Mouse (Mus musculus) frontal cortex, adult 2 months (tissue): Measurements from ENCODE around the gene Eif4g1. TPM values are rescaled to one million over a fixed set of nuclear protein-coding genes. Genes with fewer than 3 reads are reported as not detected.
A peak's percentile ranks its signal among the peaks of the same experiment; 100 is the strongest.
"Not testable (repeated sequence)": the region's sequence is repeated elsewhere in the genome, so short reads cannot be mapped to it uniquely, and the experiment has no call there.

ENCODE experiments used
- DNase-seq, 2 experiments: peaks; one replicate each; pipeline ENCODE4 v3.0.0; 2022; ENCODE audit warnings: low spot score in 1 of 2; ENCODE audit errors: extremely low spot score in 1 of 2
- polyA plus RNA-seq: library from polyadenylated mRNA; depleted of rRNA; stranded (reverse); fragments of >200 nt; gene quantifications from 2 replicates; pipeline ENCODE4 v1.2.3, GENCODE M21; 2012; rRNA removed

Gene Eif4g1
- 164 and 169 TPM in 2 replicates for polyA plus RNA-seq

DNA sequence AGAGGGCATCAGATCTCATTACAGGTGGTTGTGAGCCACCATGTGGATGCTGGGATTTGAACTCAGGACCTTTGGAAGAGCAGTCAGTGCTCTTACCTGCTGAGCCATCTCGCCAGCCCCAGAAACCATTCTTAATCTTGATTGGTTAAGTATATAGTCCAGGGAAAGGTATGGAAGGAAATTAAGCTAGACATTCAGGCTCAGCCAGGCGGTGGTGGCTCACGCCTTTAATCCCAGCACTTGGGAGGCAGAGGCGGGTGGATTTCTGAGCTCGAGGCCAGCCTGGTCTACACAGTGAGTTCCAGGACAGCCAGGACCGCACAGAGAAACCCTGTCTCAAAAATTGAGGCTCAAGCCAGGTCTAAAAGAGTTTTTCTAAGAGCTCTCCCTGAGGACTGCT is at the start of gene Eif4g1:
Eif4g1 (plus strand) TSS at position 301 of the 400 bp plus-strand sequence.
- not testable (repeated sequence) for DNase-seq

DNA sequence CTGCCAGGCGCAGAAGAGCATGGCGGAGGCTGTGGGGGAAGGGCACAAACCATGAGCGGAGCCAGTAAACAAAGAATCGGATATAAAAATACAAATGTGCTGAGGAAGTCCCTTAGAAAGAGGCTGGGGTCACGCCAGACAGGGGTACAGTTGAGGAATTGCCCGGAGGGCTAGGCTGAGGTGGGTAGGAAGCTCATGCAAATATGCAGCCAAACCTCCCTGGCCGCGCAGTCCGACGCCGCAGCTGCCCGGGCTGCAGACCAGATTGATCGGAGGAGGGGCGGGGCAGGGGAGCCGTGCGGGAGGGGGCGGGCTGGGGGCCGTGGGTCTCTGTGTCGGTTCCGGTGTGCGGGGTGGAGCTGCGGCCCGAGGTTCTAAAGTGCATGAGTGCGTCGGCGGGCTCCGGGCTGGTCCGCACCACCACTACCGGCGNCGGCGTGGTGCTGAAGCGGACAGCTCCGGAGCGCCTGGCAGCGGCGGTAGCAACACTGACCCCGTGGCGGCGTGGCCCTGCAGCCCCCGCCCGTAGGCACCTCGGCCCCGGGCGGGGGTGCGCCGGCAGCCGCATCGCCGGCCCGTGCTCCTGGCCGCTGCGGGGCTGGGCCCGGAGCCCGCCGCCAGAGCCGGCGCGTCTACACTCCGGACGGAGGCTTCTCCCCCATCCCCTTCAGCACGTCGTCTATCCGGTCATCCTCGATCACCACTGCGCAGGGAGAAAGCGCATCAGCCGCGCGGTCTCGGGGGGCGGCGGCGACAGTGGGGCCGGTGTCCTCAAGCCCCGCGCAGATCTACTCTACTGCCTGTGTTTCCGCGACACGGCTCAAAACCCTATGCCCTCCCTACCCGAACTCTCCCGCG is 48.3 kb upstream of the Eif4g1 start:
- DNase-seq: no peak

DNA sequence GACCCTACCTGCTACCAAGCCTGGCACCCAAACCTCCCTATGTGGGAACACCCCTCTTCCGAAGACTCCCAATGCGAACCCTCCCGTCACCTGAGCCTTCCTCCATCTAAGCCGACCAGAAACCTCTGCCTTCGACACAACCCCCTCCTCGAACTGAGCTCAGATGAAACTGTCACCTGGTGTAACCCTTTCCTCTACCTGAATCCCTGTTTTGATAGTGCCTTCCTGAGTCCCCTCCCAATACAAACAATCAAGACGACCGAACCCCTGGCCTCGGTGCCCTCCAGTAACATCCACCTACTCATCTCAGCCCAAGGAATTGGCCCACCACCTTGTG is 47.7 kb upstream of the Eif4g1 start:
- no peak for DNase-seq

DNA sequence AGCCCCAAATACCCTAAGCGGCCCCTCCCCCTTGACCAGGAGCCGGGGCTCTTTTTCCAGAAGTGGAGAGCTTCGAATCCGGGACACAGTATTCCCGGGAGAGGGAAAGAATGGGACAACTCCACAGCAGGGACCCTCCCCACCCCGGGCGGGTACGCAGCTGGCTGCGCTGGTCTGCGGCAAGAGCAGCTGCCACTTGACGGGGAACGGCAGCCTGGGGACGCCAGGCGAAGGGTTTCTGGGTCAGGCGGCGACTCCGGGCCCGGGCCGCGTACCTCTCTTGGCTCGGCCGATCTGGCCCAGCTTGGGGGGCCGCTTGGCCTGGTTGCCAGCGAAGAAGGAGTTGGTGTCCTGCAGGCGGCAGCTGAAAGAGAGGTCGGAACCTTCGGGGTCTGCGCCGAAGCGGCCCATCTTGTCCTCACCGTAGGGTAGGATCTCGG is 47.3 kb upstream of the Eif4g1 start:
- no peak for DNase-seq

DNA sequence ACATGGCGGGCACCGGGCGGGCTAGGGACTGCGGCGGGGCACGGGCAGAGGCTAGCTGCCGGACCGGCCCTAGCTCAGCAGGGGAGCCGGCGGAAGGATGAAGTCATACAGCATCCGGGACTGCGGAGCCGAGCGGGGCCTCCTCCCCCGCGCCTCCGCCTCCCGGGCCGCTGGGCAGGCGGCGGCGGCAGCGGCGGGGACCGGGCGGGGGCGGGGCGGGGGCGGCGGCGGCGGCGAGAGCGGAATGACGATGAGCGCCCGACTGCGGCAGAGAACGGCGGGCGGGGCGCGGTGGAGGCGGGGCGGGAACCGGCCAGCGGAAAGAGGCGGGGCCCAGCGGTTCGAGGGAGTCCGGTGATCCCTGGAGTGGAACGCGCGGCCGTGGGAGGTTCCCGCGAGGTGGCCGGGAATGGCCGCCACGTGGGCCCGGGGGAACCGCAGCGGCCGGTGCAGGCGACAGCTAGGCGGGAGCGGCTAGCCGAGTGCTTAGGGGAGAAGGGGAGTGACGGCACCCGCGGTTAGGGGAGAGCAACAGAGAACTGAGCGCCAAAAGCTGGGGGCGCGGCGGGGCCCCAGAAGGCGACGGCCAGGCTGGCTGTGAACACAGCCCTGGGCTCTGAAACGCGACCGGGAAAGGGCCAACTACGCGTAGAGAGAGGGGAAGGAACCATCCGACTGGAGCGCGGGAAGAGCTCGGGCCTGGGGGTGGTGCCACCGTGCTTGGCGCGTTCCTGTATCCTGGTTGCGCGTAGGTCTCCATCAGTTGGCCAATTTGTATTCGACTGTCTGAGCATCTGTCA is 46.7 kb upstream of the Eif4g1 start, which contains the start of gene Camk2n2:
Camk2n2 (minus strand) TSS at position 97 of the 800 bp plus-strand sequence.
- no peak for DNase-seq

DNA sequence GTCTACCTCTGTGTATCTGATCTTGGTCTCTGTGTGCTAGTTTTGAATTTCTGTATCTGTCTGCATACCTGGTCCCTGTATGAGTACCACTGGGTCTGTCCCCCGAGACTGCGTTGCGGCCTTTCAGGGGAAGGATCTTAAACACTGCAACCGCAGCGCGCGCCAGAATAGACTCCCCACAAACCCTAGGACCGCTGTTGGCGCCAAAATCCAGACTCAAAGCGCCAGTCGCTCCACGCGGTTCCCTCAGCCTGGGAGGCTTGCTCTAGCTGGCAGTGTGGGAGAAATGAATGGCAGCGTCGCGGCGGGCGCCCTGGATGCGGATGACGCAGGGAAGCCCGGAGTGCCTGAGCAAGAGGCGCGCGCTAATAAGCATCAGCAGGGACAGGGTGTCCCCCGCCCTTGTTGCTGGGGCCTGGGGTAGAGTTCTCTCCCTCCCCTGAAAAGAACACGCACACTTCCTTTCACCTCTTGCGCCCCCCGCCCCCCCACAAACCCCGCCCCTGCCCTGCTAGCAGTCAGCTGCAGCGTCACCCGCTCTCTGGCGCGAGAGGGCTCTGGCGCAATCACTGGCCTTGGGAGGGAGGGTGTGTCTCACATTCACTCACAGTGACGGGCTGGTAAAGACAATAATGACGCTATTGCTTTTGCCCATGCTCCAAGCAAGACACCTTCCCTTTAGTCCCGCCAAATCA is 46.0 kb upstream of the Eif4g1 start:
- peak in 1 of 2 experiments; percentile 73 for DNase-seq

DNA sequence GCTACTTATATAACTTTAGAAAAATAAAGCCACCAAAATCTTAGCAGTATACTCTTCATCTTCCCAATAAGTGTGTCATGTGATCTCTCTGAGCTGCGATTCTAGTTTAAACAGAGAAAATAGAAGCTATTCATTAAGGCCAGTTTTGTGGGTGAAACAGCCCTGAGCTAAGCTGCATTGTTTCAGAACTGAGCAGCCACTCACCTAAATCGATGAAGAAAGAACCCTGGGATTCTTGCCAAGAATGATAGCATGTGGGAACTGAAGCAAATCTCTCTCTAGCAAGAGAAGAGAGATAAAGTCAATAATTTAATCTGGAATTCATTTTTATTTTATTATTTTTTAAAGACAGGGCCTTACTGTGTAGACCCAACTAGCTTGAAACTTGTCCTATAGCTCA is 44.9 kb upstream of the Eif4g1 start:
- no peak for DNase-seq

DNA sequence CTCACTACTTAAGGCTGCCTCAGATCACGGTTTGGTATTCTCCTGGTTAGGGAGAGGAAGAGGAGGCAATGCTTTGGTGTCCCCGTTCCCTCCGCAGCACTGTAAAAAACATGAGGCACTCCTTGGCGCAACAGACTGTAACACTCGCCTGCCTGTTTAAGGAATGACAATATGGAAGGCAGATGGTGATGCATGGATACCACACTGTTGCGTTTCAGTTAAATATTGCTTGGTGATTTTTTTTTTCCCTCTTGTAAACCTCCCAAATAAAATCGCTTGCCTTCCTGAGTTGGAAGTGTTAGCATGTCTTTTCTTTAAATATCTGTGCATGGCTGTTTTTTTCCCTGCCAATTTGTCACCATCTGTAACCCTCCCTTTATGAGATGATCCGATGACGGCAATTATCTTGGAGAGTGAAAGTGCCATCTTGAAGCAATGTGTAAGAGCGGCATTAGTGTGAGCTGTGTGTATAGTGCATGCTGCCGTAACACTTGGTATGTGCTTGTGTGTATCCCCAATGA is 39.2 kb upstream of the Eif4g1 start:
- DNase-seq: peak in 1 of 2 experiments; percentile 66

DNA sequence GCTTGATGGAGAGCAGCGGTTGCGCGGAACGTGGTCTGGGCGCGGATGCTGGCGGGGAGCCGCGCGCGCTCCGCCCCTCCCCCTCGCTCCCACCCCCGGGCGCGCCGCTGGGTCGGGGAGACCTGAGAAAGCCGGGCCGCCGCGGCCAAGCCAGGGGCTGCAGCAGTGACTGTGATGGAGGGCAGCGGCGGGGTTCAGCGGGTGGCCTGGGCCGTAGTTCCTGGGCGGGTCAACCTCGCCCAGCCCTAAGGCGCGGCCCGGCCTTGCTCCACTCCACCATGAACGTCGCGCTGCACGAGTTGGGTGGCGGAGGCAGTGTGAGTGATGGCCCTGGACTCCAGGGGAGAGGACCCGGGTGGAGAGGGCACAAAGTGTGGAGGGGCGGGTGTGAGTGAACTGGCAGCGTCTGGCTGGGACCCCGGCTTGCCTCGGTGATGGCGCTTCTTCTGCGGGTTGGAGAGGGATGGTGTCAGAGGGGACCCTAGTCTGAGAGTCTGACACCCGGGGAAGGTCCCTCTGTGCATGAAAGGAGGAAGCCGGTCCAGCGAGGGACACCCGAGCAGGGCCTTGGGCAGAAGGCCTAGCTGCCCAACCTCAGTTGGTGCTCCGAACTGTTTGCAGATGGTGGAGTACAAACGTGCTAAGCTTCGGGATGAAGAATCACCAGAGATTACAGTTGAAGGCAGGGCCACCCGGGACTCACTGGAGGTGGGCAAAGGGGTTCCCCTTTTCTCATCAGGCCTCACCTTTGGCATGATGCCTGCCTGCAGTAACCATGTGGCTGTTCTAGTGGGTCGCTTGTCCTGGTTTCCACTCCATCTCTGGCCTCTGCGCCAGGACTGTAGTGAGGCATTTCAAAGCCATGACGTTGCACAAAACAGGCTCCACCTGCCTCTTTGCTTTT is 38.1 kb upstream of the Eif4g1 start, which contains the start of gene Ece2:
Ece2 (plus strand) TSS at position 98 of the 904 bp plus-strand sequence.
- no peak for DNase-seq

DNA sequence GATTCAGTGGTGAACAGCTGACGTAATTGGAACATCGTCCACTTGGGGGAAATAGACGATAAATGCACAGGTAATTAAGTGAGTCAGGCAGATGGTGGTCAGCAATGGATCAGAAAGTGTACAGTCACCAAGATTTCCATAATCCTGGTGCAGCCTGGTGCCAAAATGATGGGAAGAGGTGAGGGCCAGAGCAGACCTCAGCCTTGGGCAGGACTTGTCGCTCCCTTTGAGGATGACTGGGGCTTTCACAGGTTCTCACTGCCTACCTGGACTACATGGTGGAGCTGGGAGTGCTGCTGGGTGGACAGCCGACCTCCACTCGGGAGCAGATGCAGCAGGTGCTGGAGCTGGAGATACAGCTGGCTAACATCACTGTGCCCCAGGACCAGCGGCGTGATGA is 30.7 kb upstream of the Eif4g1 start:
- no peak for DNase-seq

DNA sequence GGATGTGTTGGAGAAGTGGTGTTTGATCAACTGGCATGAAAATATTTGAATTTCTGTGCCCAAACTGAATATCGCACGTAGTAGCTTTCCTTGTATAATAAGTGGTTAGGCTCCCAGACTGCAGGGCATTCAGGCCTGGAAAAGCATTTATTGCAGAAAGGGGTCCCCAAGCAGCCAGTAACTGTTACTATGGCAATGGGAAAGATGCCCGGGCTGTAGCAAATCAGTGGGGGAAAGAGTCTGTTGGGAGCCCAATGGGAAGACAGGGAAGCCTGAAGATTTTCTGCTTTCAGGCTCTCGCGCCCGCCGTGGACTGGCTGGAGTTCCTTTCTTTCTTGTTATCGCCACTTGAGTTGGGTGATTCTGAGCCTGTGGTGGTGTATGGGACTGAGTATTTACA is 29.7 kb upstream of the Eif4g1 start:
- peak in 1 of 2 experiments; percentile 45 for DNase-seq

DNA sequence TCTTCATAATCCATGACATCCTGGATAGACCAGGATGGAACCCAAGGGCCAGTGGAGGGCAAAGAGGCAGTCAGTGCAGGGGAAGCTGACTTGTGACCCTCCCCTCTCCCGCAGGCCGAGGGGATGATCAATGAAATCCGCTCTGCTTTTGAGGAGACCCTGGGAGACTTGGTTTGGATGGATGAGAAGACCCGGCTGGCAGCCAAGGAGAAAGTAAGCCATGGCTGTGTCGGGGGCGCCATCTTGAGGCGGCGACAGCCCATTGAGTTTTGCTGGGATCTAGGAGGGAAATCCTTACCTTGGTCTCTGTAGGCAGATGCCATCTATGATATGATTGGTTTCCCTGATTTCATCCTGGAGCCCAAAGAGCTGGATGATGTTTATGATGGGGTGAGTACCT is 26.0 kb upstream of the Eif4g1 start:
- DNase-seq: peak in 1 of 2 experiments; percentile 87

DNA sequence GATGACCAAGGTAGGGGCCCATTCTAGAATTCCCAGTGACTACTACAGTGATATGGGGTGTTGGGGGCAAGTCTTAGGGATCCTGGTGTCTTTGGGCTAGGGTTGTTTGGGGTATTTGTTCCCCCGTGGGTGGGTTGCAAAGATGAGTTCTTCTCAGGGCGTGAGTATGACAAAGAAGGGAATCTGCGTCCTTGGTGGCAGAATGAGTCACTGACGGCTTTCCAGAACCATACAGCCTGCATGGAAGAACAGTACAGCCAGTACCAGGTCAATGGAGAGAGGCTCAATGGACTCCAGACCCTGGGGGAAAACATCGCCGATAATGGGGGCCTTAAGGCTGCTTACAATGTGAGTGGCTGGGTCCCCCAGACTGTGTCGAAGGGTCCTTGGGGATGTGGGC is 24.2 kb upstream of the Eif4g1 start:
- no peak for DNase-seq

DNA sequence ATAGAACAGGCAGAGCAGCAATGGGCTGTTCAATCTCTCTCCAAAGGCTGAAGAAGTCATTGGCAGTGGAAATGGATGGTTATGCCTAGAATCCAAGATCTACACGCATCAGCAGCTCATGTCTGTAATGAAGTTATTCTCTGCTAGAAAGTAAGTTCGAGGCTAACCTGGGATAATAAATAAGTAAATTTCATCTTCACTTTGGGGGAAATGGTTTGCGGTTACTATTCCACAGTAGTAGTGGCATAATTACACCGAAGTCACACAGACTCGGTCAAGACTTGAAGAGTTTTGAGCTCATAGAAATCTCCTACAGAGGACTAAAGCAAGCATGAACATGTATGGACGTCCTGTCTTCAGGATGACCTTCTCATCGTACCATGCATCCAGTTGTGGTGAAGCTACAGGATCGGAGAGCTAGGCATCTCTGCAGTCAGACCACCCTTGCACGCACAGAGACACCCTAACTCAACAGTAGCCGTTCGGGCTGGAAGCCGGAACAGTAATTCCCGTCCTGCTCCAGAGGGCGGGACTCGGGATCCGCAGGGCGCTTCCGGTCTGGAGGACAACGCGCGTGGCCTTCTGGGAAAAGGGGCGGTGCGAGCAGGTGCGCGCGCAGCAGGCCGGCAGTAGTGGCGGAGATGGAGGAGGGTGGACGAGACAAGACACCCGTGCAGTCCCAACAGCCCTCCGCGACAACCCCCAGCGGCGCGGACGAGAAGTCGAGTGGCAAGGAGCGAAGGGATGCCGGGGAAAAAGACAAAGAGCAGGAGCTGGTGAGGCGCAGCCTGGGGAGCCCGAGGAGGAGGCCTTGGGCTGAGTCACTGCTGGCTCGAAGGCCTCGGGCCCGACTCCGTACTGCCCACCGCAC is 16.8 kb upstream of the Eif4g1 start, which contains the start of gene Psmd2:
Psmd2 (plus strand) TSS at position 577 of the 871 bp plus-strand sequence.
- peak; percentile 90 to 97 for DNase-seq

DNA sequence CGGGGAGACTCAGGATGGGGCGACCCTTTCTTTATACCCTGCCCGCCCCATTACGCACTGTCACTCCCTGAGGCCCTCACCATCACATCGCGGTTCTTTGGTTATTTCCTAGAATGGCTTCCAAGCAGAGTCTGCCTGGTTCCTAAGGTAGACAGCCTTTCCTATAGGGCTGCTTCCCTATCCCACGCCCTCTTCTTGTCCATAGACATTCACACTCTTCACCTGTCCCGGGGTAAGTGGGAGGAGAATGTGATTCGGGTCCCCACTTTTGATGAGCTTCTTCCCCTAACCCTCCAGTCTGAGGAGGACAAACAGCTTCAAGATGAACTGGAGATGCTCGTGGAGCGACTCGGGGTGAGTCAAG is 16.2 kb upstream of the Eif4g1 start:
- no peak for DNase-seq

DNA sequence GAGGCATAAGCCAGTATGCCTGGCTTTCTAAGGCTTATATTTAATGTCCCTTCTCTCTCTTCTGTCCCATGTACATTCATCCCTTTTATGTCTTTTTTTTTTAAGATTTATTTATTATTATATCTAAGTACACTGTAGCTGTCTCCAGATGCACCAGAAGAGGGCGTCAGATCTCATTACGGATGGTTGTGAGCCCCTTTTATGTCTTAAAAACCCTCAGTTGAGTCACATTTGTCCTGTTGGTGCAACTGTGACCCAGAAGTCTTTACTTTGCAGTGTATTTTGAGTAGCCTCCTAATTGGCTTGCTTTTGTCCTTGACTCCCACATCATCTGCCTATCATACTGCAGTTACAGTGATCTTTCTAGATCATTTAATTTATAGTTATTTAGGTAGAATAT is 14.8 kb upstream of the Eif4g1 start:
- no peak for DNase-seq

DNA sequence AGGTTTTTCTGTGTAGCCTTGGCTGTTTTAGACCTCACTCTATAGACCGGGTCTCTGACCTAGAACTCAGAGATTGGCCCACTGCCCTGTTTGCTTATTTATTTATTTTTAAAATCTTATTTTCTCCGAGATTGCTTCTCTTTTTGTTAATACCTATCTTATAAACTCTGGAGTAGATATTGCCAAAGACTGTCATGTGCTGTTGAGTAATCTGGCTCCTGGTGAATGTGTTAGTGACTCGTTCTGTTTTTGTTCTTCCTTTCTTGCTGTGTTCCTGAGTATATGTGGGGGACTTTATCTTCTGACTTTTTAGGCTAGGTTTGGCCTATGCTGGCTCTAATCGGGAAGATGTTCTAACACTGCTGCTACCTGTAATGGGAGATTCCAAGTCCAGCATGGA is 10.5 kb upstream of the Eif4g1 start:
- DNase-seq: no peak

DNA sequence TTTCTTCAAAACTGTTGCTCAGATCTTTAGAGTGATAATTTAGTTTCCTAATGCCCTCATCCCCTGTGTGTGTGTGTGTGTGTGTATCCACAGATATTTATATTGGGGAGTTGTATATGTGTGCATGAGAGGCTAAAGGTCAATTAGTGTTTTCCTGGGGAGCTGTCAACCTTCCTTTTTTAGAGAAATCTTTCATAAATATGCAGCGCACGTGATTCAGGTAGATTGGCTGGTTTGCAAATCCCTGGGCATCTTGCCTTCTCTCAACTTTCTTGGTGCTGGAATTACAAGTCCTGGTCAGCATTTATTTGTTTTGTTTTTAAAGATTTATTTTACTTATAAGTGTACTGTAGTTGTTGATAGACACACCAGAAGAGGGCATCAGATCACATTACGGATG is 2.2 kb downstream of the Eif4g1 start:
- DNase-seq: no peak

DNA sequence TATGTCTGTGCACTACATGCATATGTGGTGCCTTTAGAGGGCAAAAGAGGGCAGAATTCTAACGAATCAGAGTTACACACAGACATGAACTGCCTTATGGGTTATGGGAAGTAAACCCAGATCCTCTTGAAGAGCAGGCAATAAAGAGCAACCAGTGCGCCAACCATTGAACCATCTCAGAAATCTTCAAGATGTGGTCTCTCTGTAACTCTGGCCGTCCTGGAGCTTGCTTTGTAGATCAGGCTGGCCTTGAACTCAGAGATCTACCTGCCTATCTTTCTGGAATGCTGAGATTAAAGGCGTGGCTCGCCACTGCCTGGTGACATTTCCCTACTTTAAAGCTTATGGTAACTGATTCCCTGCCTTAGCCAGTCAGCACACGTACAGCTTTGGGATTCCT is 3.8 kb downstream of the Eif4g1 start:
- DNase-seq: no peak
